Mouse (Mus musculus): Measurements from ENCODE around the gene Rsc1a1.

- TF ChIP-seq GATA1 (IDR thresholded peaks at IDR 0.05; ENCODE audit: borderline replicate concordance, low read length): no peak
- no peak for TF ChIP-seq FLI1 (IDR thresholded peaks at IDR 0.05; ENCODE audit: low read length)
These were observed 49.2 kb upstream of the Rsc1a1 start for GRCm38 (mm10) chr4:141734446-141735205.
